Comparison of ENCODE assay signal across 28 mouse cellular contexts in the genomic region with DNA sequence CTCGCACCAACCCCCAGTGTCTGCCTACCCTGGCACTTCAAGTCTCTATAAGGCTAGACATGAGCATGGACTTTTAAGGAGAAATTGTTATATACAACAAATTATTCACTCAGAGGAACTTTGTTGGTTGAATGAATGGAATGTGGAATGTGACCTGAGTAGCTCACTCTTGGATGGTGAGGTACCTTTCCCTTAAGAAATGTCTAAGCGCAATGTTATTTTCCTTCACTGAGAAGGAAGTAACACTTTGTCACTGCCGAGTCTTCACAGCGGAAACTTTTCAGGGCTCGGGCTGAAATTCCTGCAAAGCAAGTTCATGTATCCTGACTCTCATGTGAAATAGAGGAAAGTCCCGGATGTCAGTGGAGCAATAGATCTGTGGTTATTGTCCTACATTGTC. TPM values are rescaled to one million over a fixed set of nuclear protein-coding genes. Genes with fewer than 3 reads are reported as not detected.
DNase-seq lines count a peak whose midpoint lies in the region; ATAC-seq and TF ChIP-seq lines count a peak whose summit lies in the region.
"Had no signal": no experiment of that assay in that cellular context is flagged by ENCODE, and none has a peak within 500 bp of the region (broad histone marks: within the 10 kb centered on the region; RNA-seq: fewer than 3 reads in every experiment).

No protein-coding gene starts in this region.

- H3K4me2 ChIP-seq in kidney, embryonic 14.5 days (replicated peaks; ENCODE audit: low read depth, low read length) = no peak overlapping the region
- H3K4me2 ChIP-seq: embryonic facial prominence, embryonic 12.5 days; forebrain, embryonic 12.5 days; forebrain, embryonic 15.5 days; heart, embryonic 12.5 days; heart, embryonic 15.5 days; hindbrain, embryonic 13.5 days had no signal

- in situ Hi-C loops in Patski (cut with MboI; ENCODE audit: low pct_unique_long_range_greater_than_20kb) = no loop called here

- no peak overlapping the region for H3K9ac ChIP-seq in kidney, embryonic 14.5 days (ENCODE audit: low read depth, low read length)
- H3K9ac ChIP-seq: embryonic facial prominence, embryonic 12.5 days; forebrain, embryonic 12.5 days; forebrain, embryonic 15.5 days; heart, embryonic 12.5 days; heart, embryonic 15.5 days; hindbrain, embryonic 13.5 days had no signal

- no peak for ATAC-seq in kidney, embryonic 14.5 days (ENCODE audit: low FRiP score, low TSS enrichment)
- peak; percentile 93 for ATAC-seq in Patski
- ATAC-seq: activated CD4-positive, CD25-positive, alpha-beta regulatory T cell, adult 4 months; forebrain, embryonic 15.5 days; hindbrain, embryonic 16.5 days had no signal

- no peak for TF ChIP-seq CTCF in kidney, adult 2 months (conservative IDR thresholded peaks at IDR 0.05; ENCODE audit: insufficient read depth, insufficient read length, low read depth, low read length)
- no peak for TF ChIP-seq CTCF in Patski (IDR thresholded peaks at IDR 0.05)

- TF ChIP-seq POLR2A in kidney, adult 2 months (IDR thresholded peaks at IDR 0.05; ENCODE audit: low read depth, low read length) = no peak

- POLR2A ChIA-PET in Patski (lab: Charles Lee) = no interaction called here

- WGBS in kidney, adult 2 months = 42% methylated on average over 6 of the region's 6 CpGs
- 82% methylated on average over 6 of the region's 6 CpGs for WGBS in kidney, embryonic 14.5 days

- DNase-seq in kidney, adult 2 months = peak; percentile 30
- peak; percentile 28 for DNase-seq in kidney, postnatal 14 days
- no peak for DNase-seq in kidney, postnatal 25 days
- DNase-seq in Patski (ENCODE audit: low read depth, low spot score) = no peak
- DNase-seq in thymus, postnatal 0 days (ENCODE audit: low spot score) = no peak
- DNase-seq: adrenal gland, adult 8-10 months; adrenal gland, postnatal 25 days; B cell, adult 2 months; cerebellum, adult 18-20 months; cerebellum, adult 9-10 months; cerebellum, postnatal 14 days; gastrocnemius, postnatal 25 days; heart, adult 18-20 months; heart, postnatal 10 days; heart, postnatal 36 days had no signal

- H3K27ac ChIP-seq in kidney, adult 2 months (ENCODE audit: insufficient read depth, low read depth, low read length) = peak overlapping the region; percentile 12; the same call in 1 of the 2 replicates
- no peak overlapping the region for H3K27ac ChIP-seq in kidney, embryonic 14.5 days (ENCODE audit: low read depth, low read length)
- H3K27ac ChIP-seq: embryonic facial prominence, embryonic 12.5 days; forebrain, embryonic 12.5 days; forebrain, embryonic 15.5 days; heart, embryonic 15.5 days; hindbrain, embryonic 10.5 days; hindbrain, embryonic 13.5 days had no signal

- H3K36me3 ChIP-seq in kidney, adult 2 months (ENCODE audit: control insufficient read depth, insufficient read depth, low read length) = no peaks in the 10 kb centered on the region
- no peaks in the 10 kb centered on the region for H3K36me3 ChIP-seq in kidney, embryonic 14.5 days (ENCODE audit: control insufficient read depth, insufficient read depth, low read length)
- H3K36me3 ChIP-seq: embryonic facial prominence, embryonic 12.5 days; forebrain, embryonic 12.5 days; forebrain, embryonic 15.5 days; G1E; heart, embryonic 12.5 days; heart, embryonic 15.5 days; hindbrain, embryonic 10.5 days; hindbrain, embryonic 13.5 days had no signal

- H3K27me3 ChIP-seq in kidney, adult 2 months (replicated peaks; ENCODE audit: control insufficient read depth, insufficient read depth, low read length) = no peaks in the 10 kb centered on the region
- no peaks in the 10 kb centered on the region; the same call in 1 of the 2 replicates for H3K27me3 ChIP-seq in kidney, embryonic 14.5 days (ENCODE audit: control insufficient read depth, insufficient read depth, low read length)
- H3K27me3 ChIP-seq in Patski = no peaks in the 10 kb centered on the region
- H3K27me3 ChIP-seq: CH12.LX had no signal

- no peaks in the 10 kb centered on the region for H3K9me3 ChIP-seq in kidney, embryonic 14.5 days (ENCODE audit: control insufficient read depth, low read length)
- H3K9me3 ChIP-seq: embryonic facial prominence, embryonic 12.5 days; forebrain, embryonic 12.5 days; forebrain, embryonic 15.5 days; G1E; heart, embryonic 12.5 days; heart, embryonic 15.5 days; hindbrain, embryonic 10.5 days; hindbrain, embryonic 13.5 days had no signal

- H3K4me3 ChIP-seq in kidney, adult 2 months (ENCODE audit: insufficient read depth, low read depth, low read length) = no peak overlapping the region
- no peak overlapping the region for H3K4me3 ChIP-seq in kidney, embryonic 14.5 days (ENCODE audit: low read length)
- H3K4me3 ChIP-seq: embryonic facial prominence, embryonic 12.5 days; erythroblast, embryonic 14.5 days; forebrain, embryonic 12.5 days; forebrain, embryonic 15.5 days; heart, embryonic 12.5 days; heart, embryonic 15.5 days; hindbrain, embryonic 10.5 days; hindbrain, embryonic 13.5 days had no signal

- CTCF ChIA-PET in Patski (lab: Charles Lee) = interaction anchor here (1.0 to 1.1 kb wide), 2 partner anchors 11 to 39 kb away, joined by 3 read pairs; no protein-coding TSS in a partner anchor

- peaks cover 17% of the 10 kb centered on the region for H3K4me1 ChIP-seq in kidney, adult 2 months (ENCODE audit: control insufficient read depth, insufficient read depth, low read length)
- H3K4me1 ChIP-seq in kidney, embryonic 14.5 days (ENCODE audit: control insufficient read depth, insufficient read depth, low read length) = no peaks in the 10 kb centered on the region
- H3K4me1 ChIP-seq: forebrain, embryonic 12.5 days; heart, embryonic 12.5 days; heart, embryonic 15.5 days; hindbrain, embryonic 10.5 days; hindbrain, embryonic 13.5 days had no signal

RNA-seq across cellular contexts. Expression of a gene that starts 7.9 kb away (rescaled TPM):
- 19.9 and 41.0 TPM in 2 replicates for polyA plus RNA-seq in kidney, adult 2 months (2012; rRNA removed)
- 5.7 and 6.0 TPM in 2 replicates for polyA plus RNA-seq in kidney, embryonic 14.5 days (2014; fragmentation: Nextera tagmentation; extraction: Ambion mirVana)
- 30.7 TPM for polyA plus RNA-seq in Patski (2021)
- 4.2 and 8.1 TPM in 2 replicates for polyA plus RNA-seq in thymus, postnatal 0 days (2015; fragmentation: Nextera tagmentation; extraction: Ambion mirVana)
- polyA plus RNA-seq: erythroblast, embryonic 14.5 days; G1E had no signal

Comparison
In these comparisons a context has a peak if more than half of its experiments do, and no peak if none do; other contexts are left out.
1. DNase-seq: peak in kidney, adult 2 months (single experiment) and kidney, postnatal 14 days (single experiment); none in kidney, postnatal 25 days (0 of 2), Patski (single experiment) and thymus, postnatal 0 days (single experiment).